Mouse (Mus musculus): ENCODE data around the gene Gal3st1. TPM values are rescaled to one million over a fixed set of nuclear protein-coding genes. Genes with fewer than 3 reads are reported as not detected.

Gene Gal3st1
- not detected in 2 replicates for polyA plus RNA-seq (2012)

- no peak for TF ChIP-seq GATA1 (IDR thresholded peaks at IDR 0.05; ENCODE audit: low read length)
Measured at GRCm38 (mm10) chr11:3983291-3983862, at the start of gene Gal3st1. Gal3st1 (plus strand) TSS chr11:3983636.

DNA sequence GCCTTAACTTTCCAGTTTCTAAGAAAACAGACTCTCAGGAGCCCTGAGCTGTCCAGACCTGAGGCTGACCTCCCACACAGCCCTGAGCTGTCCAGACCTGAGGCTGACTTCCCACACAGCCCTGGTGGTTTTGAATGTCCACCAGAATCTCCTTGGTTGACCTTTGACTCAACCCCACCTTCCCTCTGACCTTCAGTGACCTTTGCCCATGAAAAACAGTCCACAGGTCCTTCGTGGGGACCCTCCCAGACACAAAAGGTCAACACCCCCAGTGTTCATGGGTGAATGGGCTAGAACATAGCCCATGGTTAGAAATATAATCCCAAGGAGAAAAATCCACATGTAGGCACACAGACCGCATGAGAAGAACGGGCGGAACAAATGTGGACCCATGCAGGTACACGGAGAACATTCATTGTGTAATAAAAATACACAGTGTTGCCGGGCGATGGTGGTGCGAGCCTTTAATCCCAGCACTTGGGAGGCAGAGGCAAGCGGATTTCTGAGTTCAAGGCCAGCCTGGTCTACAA lies 49.6 kb upstream of the Gal3st1 start:
- no peak for TF ChIP-seq GATA1 (IDR thresholded peaks at IDR 0.05; ENCODE audit: low read length)

- no peak for TF ChIP-seq GATA1 (IDR thresholded peaks at IDR 0.05; ENCODE audit: low read length)
Measured at GRCm38 (mm10) chr11:3935135-3935534, 48.3 kb upstream of the Gal3st1 start.

DNA sequence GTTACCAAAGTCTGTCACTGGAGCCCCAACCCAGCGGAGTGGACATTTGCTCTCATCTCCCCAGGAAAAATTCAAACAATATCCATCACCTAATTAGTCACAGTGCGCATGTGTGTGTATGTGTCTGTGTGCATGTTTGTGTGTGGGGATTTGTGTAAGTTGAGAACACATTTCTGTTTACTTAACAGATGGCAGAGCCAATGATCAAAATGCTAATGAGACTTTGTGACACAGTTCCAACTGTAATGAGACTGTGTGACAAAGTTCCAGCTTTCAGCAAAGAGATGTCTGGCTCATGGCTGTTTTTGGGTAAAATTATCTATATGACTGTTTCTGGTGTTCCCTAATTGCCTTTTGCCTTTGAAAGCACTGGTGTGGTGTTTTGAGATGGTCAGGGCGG lies 47.1 kb upstream of the Gal3st1 start:
- no peak for TF ChIP-seq GATA1 (IDR thresholded peaks at IDR 0.05; ENCODE audit: low read length)

DNA sequence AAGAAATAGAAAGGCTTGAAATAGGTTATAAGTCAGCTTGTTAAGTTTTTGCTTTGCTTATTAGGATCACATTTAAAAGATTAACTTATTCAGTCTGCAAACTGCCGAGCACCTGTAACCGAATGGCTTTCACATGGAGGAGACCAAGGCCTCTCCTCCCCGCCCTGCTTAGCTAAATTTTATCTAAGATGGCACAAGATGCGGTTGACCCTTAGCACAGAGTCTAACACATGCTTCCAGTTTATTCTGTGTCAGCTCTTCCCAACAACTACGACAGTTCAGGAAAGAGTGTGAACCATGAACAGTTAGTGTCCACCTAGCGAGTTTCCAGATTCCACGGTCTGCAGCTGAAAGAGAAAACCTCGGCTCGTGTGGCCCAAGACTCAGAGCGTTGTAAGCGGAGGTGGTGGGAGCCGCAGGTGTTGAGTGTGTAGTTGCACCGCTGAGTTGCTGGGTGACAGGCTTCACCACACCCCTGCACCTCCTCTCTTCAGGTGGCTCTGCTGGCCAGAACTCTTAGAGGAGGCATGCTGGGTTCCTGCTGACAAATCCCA lies 46.0 kb upstream of the Gal3st1 start:
- no peak for TF ChIP-seq GATA1 (IDR thresholded peaks at IDR 0.05; ENCODE audit: low read length)

GRCm38 (mm10) chr11:3941371-3941770 lies 42.1 kb upstream of the Gal3st1 start:
- no peak for TF ChIP-seq GATA1 (IDR thresholded peaks at IDR 0.05; ENCODE audit: low read length)

- no peak for TF ChIP-seq GATA1 (IDR thresholded peaks at IDR 0.05; ENCODE audit: low read length)
Measured at GRCm38 (mm10) chr11:3946386-3946785, 37.0 kb upstream of the Gal3st1 start.

GRCm38 (mm10) chr11:3960901-3961300 lies 22.5 kb upstream of the Gal3st1 start:
- TF ChIP-seq GATA1 (IDR thresholded peaks at IDR 0.05; ENCODE audit: low read length): no peak

DNA sequence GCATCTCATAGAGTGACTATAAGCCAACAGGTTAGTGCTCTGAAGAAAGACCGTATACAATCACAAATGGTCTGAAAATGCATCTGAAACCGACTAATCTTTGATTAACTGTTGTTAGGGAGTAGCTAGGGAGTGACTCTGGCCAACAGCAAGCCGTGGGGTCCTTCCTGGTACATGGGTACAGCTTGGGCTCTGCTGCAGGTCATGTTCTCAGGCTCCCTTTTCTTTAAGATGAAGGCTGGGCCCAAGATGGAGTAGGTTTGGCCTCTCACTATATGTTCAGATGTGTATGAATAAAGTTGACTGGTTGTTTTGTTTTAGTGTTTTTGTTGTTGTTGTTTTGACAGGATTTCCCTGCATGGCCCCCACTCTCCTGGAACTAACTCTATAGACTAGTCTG lies 21.7 kb upstream of the Gal3st1 start:
- TF ChIP-seq GATA1 (IDR thresholded peaks at IDR 0.05; ENCODE audit: low read length): no peak

DNA sequence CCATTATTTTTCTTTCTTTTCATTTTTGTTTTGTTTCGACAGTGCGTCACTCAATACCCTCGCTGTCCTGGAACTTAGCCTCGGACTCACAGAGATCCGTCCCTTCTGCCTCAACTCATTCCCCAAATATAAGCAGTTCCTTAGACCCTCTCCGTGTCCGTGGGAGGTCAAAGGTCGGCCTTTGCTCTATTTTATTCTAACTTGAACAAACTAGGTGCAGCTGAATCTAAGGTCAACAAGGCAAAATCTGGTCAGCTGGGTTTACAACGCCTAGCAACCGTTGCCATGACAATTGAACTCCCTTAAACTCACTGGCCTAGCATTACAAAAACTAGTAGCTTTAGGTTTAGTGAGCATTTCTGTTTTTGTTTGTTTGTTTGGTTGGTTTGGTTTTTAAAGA lies 20.3 kb upstream of the Gal3st1 start:
- TF ChIP-seq GATA1 (IDR thresholded peaks at IDR 0.05; ENCODE audit: low read length): no peak

DNA sequence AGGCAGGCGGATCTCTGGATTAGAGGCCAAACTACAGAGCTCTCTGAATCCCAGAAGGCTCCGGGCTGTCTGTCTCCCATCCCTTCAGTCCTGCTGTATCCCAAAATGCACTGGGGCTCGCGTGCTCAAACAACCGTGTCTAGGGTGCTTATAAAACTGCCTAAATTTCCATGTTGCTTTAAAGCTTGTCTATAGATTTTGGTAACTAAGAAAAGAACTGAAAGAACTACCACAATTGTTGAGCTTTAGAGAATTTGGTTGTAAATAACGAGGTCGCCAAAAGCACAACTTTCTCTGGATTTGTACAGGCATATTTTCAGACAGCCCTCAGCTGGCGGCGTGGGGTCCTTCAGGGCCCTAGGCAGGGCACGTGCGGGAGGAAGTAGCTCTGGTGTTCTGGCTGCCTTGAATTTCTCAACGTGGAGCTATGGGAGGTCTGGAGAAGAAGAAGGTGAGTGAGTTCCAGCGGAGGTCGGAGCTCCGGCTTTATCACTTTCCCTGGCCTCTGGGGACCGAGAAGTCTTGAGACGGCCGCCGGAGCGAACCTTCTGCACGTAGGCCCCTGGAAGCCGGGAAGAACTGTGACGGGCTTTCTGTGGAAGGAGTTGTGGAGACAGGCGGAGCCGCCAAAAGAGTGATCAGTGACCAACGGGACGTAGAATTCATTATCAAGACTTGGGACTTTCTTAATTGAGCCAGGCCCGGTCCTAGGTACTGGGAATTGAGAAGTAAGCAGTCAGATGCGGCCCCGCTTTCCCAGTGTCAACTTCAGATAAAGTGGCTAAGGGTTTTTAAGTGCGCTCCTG lies 19.6 kb upstream of the Gal3st1 start, which contains the start of gene Pes1:
Gene Pes1, plus strand, starts transcription at position 366 of the 806 bp plus-strand sequence.
- no peak for TF ChIP-seq GATA1 (IDR thresholded peaks at IDR 0.05; ENCODE audit: low read length)

DNA sequence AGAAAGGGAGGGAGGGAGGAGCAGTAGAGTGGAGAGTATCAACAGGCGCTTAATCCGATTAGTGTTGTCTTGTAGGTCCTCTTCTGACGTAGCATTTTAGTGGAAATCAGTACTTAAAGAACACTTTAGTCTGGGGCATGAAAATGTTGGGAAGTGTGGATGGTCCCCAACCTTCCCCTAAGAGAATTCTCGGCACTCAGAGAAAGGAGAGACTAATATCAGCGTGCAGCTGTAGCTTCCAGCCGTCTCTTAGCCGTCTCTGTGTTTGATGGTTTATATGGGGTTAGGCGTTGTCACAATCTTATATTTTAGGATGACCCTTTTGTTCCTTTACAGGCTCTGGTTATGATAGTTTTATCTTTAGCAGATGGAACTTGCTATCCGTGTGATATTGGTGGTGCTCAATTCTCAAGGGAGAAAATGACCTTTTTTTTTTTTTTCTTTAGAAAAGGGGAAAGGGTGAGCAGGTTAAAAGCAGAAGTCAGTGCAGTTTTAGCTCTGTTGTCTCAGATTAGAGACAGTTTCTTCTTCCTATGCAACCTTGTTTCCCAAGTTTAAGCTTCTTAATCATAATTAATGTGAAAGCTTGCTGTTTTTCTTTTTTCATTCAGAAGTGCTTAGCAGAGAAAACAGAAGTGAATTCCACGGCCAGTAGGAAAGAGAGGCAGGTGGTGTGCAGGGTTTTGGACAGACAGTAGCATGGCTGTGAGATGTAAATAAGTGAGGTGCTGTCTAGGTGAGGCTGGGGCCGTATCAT lies 18.8 kb upstream of the Gal3st1 start:
- no peak for TF ChIP-seq GATA1 (IDR thresholded peaks at IDR 0.05; ENCODE audit: low read length)

GRCm38 (mm10) chr11:3969837-3970236 lies 13.6 kb upstream of the Gal3st1 start:
- no peak for TF ChIP-seq GATA1 (IDR thresholded peaks at IDR 0.05; ENCODE audit: low read length)

- TF ChIP-seq GATA1 (IDR thresholded peaks at IDR 0.05; ENCODE audit: low read length): no peak
Measured at GRCm38 (mm10) chr11:3970361-3970760, 13.1 kb upstream of the Gal3st1 start.

- TF ChIP-seq GATA1 (IDR thresholded peaks at IDR 0.05; ENCODE audit: low read length): no peak
Measured at GRCm38 (mm10) chr11:3973081-3973480, 10.4 kb upstream of the Gal3st1 start.

- no peak for TF ChIP-seq GATA1 (IDR thresholded peaks at IDR 0.05; ENCODE audit: low read length)
Measured at GRCm38 (mm10) chr11:3974311-3974710, 9.1 kb upstream of the Gal3st1 start.
